Mouse (Mus musculus) retina, adult 2 months (tissue): ENCODE data around the gene Tex12.

Experiments used
- DNase-seq: peaks from one replicate; pipeline ENCODE4 v3.0.0-alpha.2; 2012; ENCODE audit warnings: low read depth, low spot score

Gene Tex12

DNA sequence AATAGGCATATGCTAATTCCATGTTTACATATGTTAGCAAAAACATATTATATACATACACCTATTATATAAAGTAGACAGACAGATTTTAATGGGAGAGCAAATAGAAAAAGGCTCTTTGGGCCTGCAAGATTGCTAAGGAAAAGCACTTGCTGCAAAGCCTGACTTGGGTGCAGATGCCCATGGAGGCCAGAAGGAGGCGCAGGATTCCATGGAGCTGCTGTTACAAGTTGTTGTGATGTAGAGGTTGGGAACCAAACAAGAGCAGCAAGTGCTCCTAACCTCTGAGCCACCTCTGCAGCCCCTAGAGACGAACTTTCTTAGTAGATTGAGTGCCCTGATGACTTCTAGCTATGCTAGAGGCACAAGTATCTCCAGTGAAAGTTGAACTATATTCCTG, 42.3 kb downstream of the Tex12 start:
- no peak for DNase-seq

DNA sequence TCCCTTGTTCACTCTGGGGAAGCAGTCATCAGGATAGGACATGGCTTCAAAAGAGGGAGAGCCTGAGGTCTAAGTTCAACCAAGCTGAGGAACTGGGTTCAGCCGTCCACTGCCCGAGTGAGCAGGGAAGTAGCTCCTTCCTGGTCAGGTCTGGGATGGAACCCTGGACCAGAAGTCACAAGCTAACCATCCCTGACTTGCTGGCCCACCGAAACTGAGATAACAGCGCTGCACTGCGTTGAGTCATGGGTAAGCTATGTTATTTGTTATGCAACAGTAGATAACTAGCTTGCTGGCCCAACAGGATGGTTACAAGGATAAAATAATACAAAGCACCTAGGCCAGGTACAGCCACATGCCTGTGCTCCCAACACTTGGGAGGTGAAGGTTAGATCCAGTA, 45.7 kb downstream of the Tex12 start:
- no peak for DNase-seq

DNA sequence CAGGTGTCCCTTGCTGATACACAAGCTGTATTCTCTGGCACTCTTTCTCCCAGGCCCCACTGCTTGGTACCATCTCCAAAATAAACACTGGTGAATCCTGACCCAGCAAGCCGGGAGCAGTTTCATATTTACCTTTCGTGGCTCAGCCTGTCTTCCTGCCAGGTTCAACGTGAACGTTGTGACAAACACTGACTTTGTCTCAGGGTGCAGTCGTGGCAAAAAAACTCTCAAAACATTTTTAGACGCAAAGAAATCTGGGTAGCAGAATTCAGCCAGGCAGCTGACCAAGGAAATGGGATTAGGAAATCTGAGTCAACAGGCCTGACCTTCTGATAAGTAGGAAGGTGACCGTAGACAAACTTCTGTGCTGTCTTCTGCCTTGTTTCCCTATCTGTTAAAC, 53.6 kb downstream of the Tex12 start:
- DNase-seq = no peak
